ENCODE assay signal across 34 mouse cellular contexts in the genomic region with DNA sequence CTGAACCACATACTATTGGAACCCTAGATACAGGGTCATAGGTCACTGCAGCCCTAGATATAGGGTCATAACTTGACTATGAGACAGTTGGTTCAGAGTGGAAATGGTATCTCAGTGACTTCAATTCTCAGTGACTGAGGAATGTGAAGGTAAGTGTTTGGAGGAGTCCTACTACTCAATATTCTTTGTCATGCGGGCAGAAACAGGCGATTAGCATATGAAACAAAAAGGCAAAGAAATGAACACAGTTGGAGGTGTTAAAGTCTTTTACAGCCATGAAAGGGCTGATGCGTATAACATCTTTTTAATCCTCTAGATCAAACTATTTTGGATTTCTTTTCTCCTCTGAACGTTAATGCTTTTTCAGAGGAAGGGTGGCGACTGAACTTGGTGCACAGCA. TPM values are rescaled to one million over a fixed set of nuclear protein-coding genes. Genes with fewer than 3 reads are reported as not detected.
DNase-seq lines count a peak whose midpoint lies in the region; ATAC-seq and TF ChIP-seq lines count a peak whose summit lies in the region.
"Had no signal": no experiment of that assay in that cellular context is flagged by ENCODE, and none has a peak within 500 bp of the region (broad histone marks: within the 10 kb centered on the region; RNA-seq: fewer than 3 reads in every experiment).

No protein-coding gene starts in this region.

- 66% methylated on average over 5 of the region's 5 CpGs for WGBS in intestine, embryonic 16.5 days
- 71% methylated on average over 5 of the region's 5 CpGs for WGBS in intestine, embryonic 15.5 days
- 71% methylated on average over 5 of the region's 5 CpGs for WGBS in stomach, embryonic 15.5 days
- WGBS in stomach, postnatal 0 days: 62% methylated on average over 5 of the region's 5 CpGs
- 97% methylated on average over 5 of the region's 5 CpGs for WGBS in macrophage (ENCODE audit: missing documents)
- WGBS in midbrain, embryonic 15.5 days: 38% methylated on average over 5 of the region's 5 CpGs

- no peak overlapping the region for H3K4me3 ChIP-seq in intestine, embryonic 16.5 days (ENCODE audit: low read length)
- no peak overlapping the region for H3K4me3 ChIP-seq in intestine, embryonic 15.5 days (replicated peaks)
- no peak overlapping the region for H3K4me3 ChIP-seq in stomach, embryonic 15.5 days (replicated peaks)
- H3K4me3 ChIP-seq in stomach, postnatal 0 days (ENCODE audit: low read depth, low read length): no peak overlapping the region
- no peak overlapping the region for H3K4me3 ChIP-seq in macrophage (ENCODE audit: inconsistent target)
- no peak overlapping the region for H3K4me3 ChIP-seq in midbrain, embryonic 15.5 days
- H3K4me3 ChIP-seq: embryonic facial prominence, embryonic 10.5 days; embryonic facial prominence, embryonic 13.5 days; erythroblast, embryonic 14.5 days; forebrain, embryonic 12.5 days; forebrain, embryonic 15.5 days; heart, embryonic 12.5 days; heart, embryonic 15.5 days; hindbrain, embryonic 10.5 days; hindbrain, embryonic 13.5 days had no signal

- H3K36me3 ChIP-seq in intestine, embryonic 16.5 days (ENCODE audit: control insufficient read depth, insufficient read depth, low read length): no peaks in the 10 kb centered on the region
- H3K36me3 ChIP-seq in intestine, embryonic 15.5 days: no peaks in the 10 kb centered on the region
- no peaks in the 10 kb centered on the region for H3K36me3 ChIP-seq in stomach, embryonic 15.5 days
- H3K36me3 ChIP-seq in stomach, postnatal 0 days (ENCODE audit: control insufficient read depth, insufficient read depth, low read length): no peaks in the 10 kb centered on the region
- H3K36me3 ChIP-seq in macrophage (ENCODE audit: inconsistent target): no peaks in the 10 kb centered on the region
- no peaks in the 10 kb centered on the region for H3K36me3 ChIP-seq in midbrain, embryonic 15.5 days (replicated peaks)
- H3K36me3 ChIP-seq: embryonic facial prominence, embryonic 10.5 days; embryonic facial prominence, embryonic 13.5 days; forebrain, embryonic 12.5 days; forebrain, embryonic 15.5 days; G1E; heart, embryonic 12.5 days; heart, embryonic 15.5 days; hindbrain, embryonic 10.5 days; hindbrain, embryonic 13.5 days had no signal

- H3K4me2 ChIP-seq in intestine, embryonic 16.5 days (ENCODE audit: low read depth, low read length): no peak overlapping the region
- no peak overlapping the region for H3K4me2 ChIP-seq in intestine, embryonic 15.5 days (replicated peaks)
- no peak overlapping the region for H3K4me2 ChIP-seq in stomach, embryonic 15.5 days
- H3K4me2 ChIP-seq in stomach, postnatal 0 days (replicated peaks; ENCODE audit: low read depth): no peak overlapping the region
- no peak overlapping the region for H3K4me2 ChIP-seq in midbrain, embryonic 15.5 days
- H3K4me2 ChIP-seq: embryonic facial prominence, embryonic 13.5 days; forebrain, embryonic 12.5 days; forebrain, embryonic 15.5 days; heart, embryonic 12.5 days; heart, embryonic 15.5 days; hindbrain, embryonic 13.5 days had no signal

- no peaks in the 10 kb centered on the region for H3K4me1 ChIP-seq in intestine, embryonic 16.5 days (ENCODE audit: control insufficient read depth, insufficient read depth, low read length)
- H3K4me1 ChIP-seq in intestine, embryonic 15.5 days (replicated peaks): no peaks in the 10 kb centered on the region
- no peaks in the 10 kb centered on the region; the same call in 1 of the 2 replicates for H3K4me1 ChIP-seq in stomach, embryonic 15.5 days
- no peaks in the 10 kb centered on the region for H3K4me1 ChIP-seq in stomach, postnatal 0 days (replicated peaks; ENCODE audit: control insufficient read depth, insufficient read depth)
- no peaks in the 10 kb centered on the region for H3K4me1 ChIP-seq in midbrain, embryonic 15.5 days
- H3K4me1 ChIP-seq: embryonic facial prominence, embryonic 10.5 days; embryonic facial prominence, embryonic 13.5 days; forebrain, embryonic 12.5 days; forebrain, embryonic 15.5 days; heart, embryonic 12.5 days; heart, embryonic 15.5 days; hindbrain, embryonic 10.5 days; hindbrain, embryonic 13.5 days had no signal

- no peak for TF ChIP-seq EP300 in stomach, postnatal 0 days (optimal IDR thresholded peaks at IDR 0.05)

- no peaks in the 10 kb centered on the region for H3K79me2 ChIP-seq in macrophage (ENCODE audit: inconsistent target)

- H3K9me3 ChIP-seq in intestine, embryonic 16.5 days (ENCODE audit: control insufficient read depth, low read length): no peaks in the 10 kb centered on the region
- no peaks in the 10 kb centered on the region for H3K9me3 ChIP-seq in intestine, embryonic 15.5 days
- no peaks in the 10 kb centered on the region for H3K9me3 ChIP-seq in stomach, embryonic 15.5 days
- no peaks in the 10 kb centered on the region for H3K9me3 ChIP-seq in stomach, postnatal 0 days (ENCODE audit: control insufficient read depth, low read length)
- no peaks in the 10 kb centered on the region for H3K9me3 ChIP-seq in midbrain, embryonic 15.5 days
- H3K9me3 ChIP-seq: embryonic facial prominence, embryonic 10.5 days; embryonic facial prominence, embryonic 13.5 days; forebrain, embryonic 12.5 days; forebrain, embryonic 15.5 days; G1E; heart, embryonic 12.5 days; heart, embryonic 15.5 days; hindbrain, embryonic 10.5 days; hindbrain, embryonic 13.5 days had no signal

- no peak for DNase-seq in stomach, postnatal 0 days (ENCODE audit: low spot score)
- DNase-seq: adrenal gland, postnatal 14 days; cerebellum, adult 11-12 months; cerebellum, adult 8-10 months; cerebellum, postnatal 10 days; cerebellum, postnatal 36 days; embryo, embryonic 11 days; gastrocnemius, postnatal 25 days; heart, adult 18-20 months; heart, postnatal 10 days; heart, postnatal 36 days had no signal

- no peaks in the 10 kb centered on the region for H3K27me3 ChIP-seq in intestine, embryonic 16.5 days (replicated peaks; ENCODE audit: control insufficient read depth, insufficient read depth, low read length)
- no peaks in the 10 kb centered on the region for H3K27me3 ChIP-seq in intestine, embryonic 15.5 days (replicated peaks)
- no peaks in the 10 kb centered on the region for H3K27me3 ChIP-seq in stomach, embryonic 15.5 days (replicated peaks)
- no peaks in the 10 kb centered on the region for H3K27me3 ChIP-seq in stomach, postnatal 0 days (ENCODE audit: control insufficient read depth, insufficient read depth, low read length)
- no peaks in the 10 kb centered on the region for H3K27me3 ChIP-seq in midbrain, embryonic 15.5 days (replicated peaks)
- H3K27me3 ChIP-seq: embryonic facial prominence, embryonic 13.5 days; forebrain, embryonic 12.5 days; forebrain, embryonic 15.5 days; heart, embryonic 12.5 days; heart, embryonic 15.5 days; hindbrain, embryonic 13.5 days had no signal

- H3K27ac ChIP-seq in intestine, embryonic 16.5 days (ENCODE audit: low read length): peak overlapping the region; percentile 67
- H3K27ac ChIP-seq in intestine, embryonic 15.5 days: no peak overlapping the region
- H3K27ac ChIP-seq in stomach, embryonic 15.5 days: 0 out of 2 replicates have a peak overlapping the region, but pooled peaks have one; percentile 48
- H3K27ac ChIP-seq in stomach, postnatal 0 days (replicated peaks): no peak overlapping the region
- H3K27ac ChIP-seq in macrophage: peak overlapping the region; percentile 68
- no peak overlapping the region for H3K27ac ChIP-seq in midbrain, embryonic 15.5 days
- H3K27ac ChIP-seq: embryonic facial prominence, embryonic 10.5 days; embryonic facial prominence, embryonic 13.5 days; forebrain, embryonic 12.5 days; forebrain, embryonic 15.5 days; heart, embryonic 15.5 days; hindbrain, embryonic 10.5 days; hindbrain, embryonic 13.5 days had no signal

- ATAC-seq in intestine, embryonic 16.5 days: no peak
- ATAC-seq in intestine, embryonic 15.5 days: no peak
- ATAC-seq in stomach, embryonic 15.5 days (ENCODE audit: insufficient read depth, low FRiP score, low read depth): no peak
- no peak for ATAC-seq in stomach, postnatal 0 days (ENCODE audit: low FRiP score, low TSS enrichment)
- ATAC-seq in midbrain, embryonic 15.5 days (replicated peaks): no peak
- ATAC-seq: forebrain, embryonic 15.5 days; hindbrain, embryonic 16.5 days; Patski had no signal

- H3K9ac ChIP-seq in intestine, embryonic 16.5 days (ENCODE audit: low read depth, low read length): no peak overlapping the region
- H3K9ac ChIP-seq in intestine, embryonic 15.5 days: no peak overlapping the region
- no peak overlapping the region for H3K9ac ChIP-seq in stomach, embryonic 15.5 days
- H3K9ac ChIP-seq in stomach, postnatal 0 days (ENCODE audit: low read length): no peak overlapping the region
- H3K9ac ChIP-seq in midbrain, embryonic 15.5 days: no peak overlapping the region
- H3K9ac ChIP-seq: embryonic facial prominence, embryonic 13.5 days; forebrain, embryonic 12.5 days; forebrain, embryonic 15.5 days; heart, embryonic 12.5 days; heart, embryonic 15.5 days; hindbrain, embryonic 13.5 days had no signal

- no peak for TF ChIP-seq CTCF in stomach, postnatal 0 days (IDR thresholded peaks at IDR 0.05; ENCODE audit: low read depth)

RNA-seq across cellular contexts. Expression of a gene that starts 6.2 kb away (rescaled TPM):
- polyA plus RNA-seq in intestine, embryonic 16.5 days (2015; fragmentation: Nextera tagmentation; extraction: Ambion mirVana): not detected in 2 replicates
- polyA plus RNA-seq in intestine, embryonic 15.5 days (2015; fragmentation: Nextera tagmentation; extraction: Ambion mirVana): not detected in 2 replicates
- polyA plus RNA-seq in stomach, embryonic 15.5 days (2015; fragmentation: Nextera tagmentation; extraction: Ambion mirVana): not detected in 2 replicates
- not detected in 2 replicates for polyA plus RNA-seq in stomach, postnatal 0 days (2015; fragmentation: Nextera tagmentation; extraction: Ambion mirVana)
- total RNA-seq in macrophage (2018; cell fraction: chromatin; rRNA removed): not detected
- not detected for total RNA-seq in macrophage (2018; cell fraction: cytosol; rRNA removed)
- not detected for total RNA-seq in macrophage (2018; cell fraction: nucleus; rRNA removed)
- not detected in 3 replicates for polyA plus RNA-seq in macrophage (2018)
- polyA plus RNA-seq in midbrain, embryonic 15.5 days (2015; fragmentation: Nextera tagmentation; extraction: Ambion mirVana): not detected in 2 replicates
- total RNA-seq: adrenal gland, adult 18-20 months; adrenal gland, postnatal 14 days; adrenal gland, postnatal 4 days; G1E; gastrocnemius, adult 8-10 months; gastrocnemius, postnatal 25 days; heart, adult 18-20 months; heart, postnatal 10 days; heart, postnatal 36 days had no signal
- polyA plus RNA-seq: brain, embryonic 14.5 days; cortical plate, adult 2 months; embryonic facial prominence, embryonic 10.5 days; embryonic facial prominence, embryonic 13.5 days; erythroblast, embryonic 14.5 days; forebrain, embryonic 12.5 days; forebrain, embryonic 15.5 days; G1E; gonadal fat pad, adult 2 months; heart, embryonic 12.5 days; heart, embryonic 15.5 days; hindbrain, embryonic 10.5 days; hindbrain, embryonic 13.5 days; hindbrain, embryonic 16.5 days; Patski had no signal

RNA-seq across cellular contexts. Expression of a gene that starts 9.6 kb away (rescaled TPM):
- polyA plus RNA-seq in intestine, embryonic 16.5 days (2015; fragmentation: Nextera tagmentation; extraction: Ambion mirVana): not detected in 2 replicates
- not detected in 2 replicates for polyA plus RNA-seq in intestine, embryonic 15.5 days (2015; fragmentation: Nextera tagmentation; extraction: Ambion mirVana)
- not detected in 2 replicates for polyA plus RNA-seq in stomach, embryonic 15.5 days (2015; fragmentation: Nextera tagmentation; extraction: Ambion mirVana)
- not detected in 2 replicates for polyA plus RNA-seq in stomach, postnatal 0 days (2015; fragmentation: Nextera tagmentation; extraction: Ambion mirVana)
- total RNA-seq in macrophage (2018; cell fraction: chromatin; rRNA removed): not detected
- not detected for total RNA-seq in macrophage (2018; cell fraction: cytosol; rRNA removed)
- total RNA-seq in macrophage (2018; cell fraction: nucleus; rRNA removed): not detected
- not detected in 3 replicates for polyA plus RNA-seq in macrophage (2018)
- polyA plus RNA-seq in midbrain, embryonic 15.5 days (2015; fragmentation: Nextera tagmentation; extraction: Ambion mirVana): not detected in 2 replicates
- total RNA-seq: adrenal gland, adult 18-20 months; adrenal gland, postnatal 14 days; G1E; gastrocnemius, adult 8-10 months; gastrocnemius, postnatal 25 days; heart, adult 18-20 months; heart, postnatal 10 days; heart, postnatal 36 days had no signal
- polyA plus RNA-seq: brain, embryonic 14.5 days; cortical plate, adult 2 months; embryonic facial prominence, embryonic 10.5 days; embryonic facial prominence, embryonic 13.5 days; erythroblast, embryonic 14.5 days; forebrain, embryonic 12.5 days; forebrain, embryonic 15.5 days; G1E; gonadal fat pad, adult 2 months; heart, embryonic 12.5 days; heart, embryonic 15.5 days; hindbrain, embryonic 10.5 days; hindbrain, embryonic 13.5 days; hindbrain, embryonic 16.5 days; Patski had no signal

RNA-seq across cellular contexts. Expression of a gene that starts 15.8 kb away (rescaled TPM):
- 0.13 TPM in 1 of 2 replicates, not detected in the other for polyA plus RNA-seq in intestine, embryonic 16.5 days (2015; fragmentation: Nextera tagmentation; extraction: Ambion mirVana)
- polyA plus RNA-seq in intestine, embryonic 15.5 days (2015; fragmentation: Nextera tagmentation; extraction: Ambion mirVana): not detected in 2 replicates
- polyA plus RNA-seq in stomach, embryonic 15.5 days (2015; fragmentation: Nextera tagmentation; extraction: Ambion mirVana): not detected in 2 replicates
- not detected in 2 replicates for polyA plus RNA-seq in stomach, postnatal 0 days (2015; fragmentation: Nextera tagmentation; extraction: Ambion mirVana)
- total RNA-seq in macrophage (2018; cell fraction: chromatin; rRNA removed): not detected
- not detected for total RNA-seq in macrophage (2018; cell fraction: cytosol; rRNA removed)
- not detected for total RNA-seq in macrophage (2018; cell fraction: nucleus; rRNA removed)
- not detected in 3 replicates for polyA plus RNA-seq in macrophage (2018)
- not detected in 2 replicates for polyA plus RNA-seq in midbrain, embryonic 15.5 days (2015; fragmentation: Nextera tagmentation; extraction: Ambion mirVana)
- total RNA-seq: adrenal gland, adult 18-20 months; adrenal gland, postnatal 14 days; adrenal gland, postnatal 4 days; G1E; gastrocnemius, adult 8-10 months; gastrocnemius, postnatal 25 days; heart, adult 18-20 months; heart, postnatal 10 days; heart, postnatal 36 days had no signal
- polyA plus RNA-seq: brain, embryonic 14.5 days; cortical plate, adult 2 months; embryonic facial prominence, embryonic 10.5 days; embryonic facial prominence, embryonic 13.5 days; erythroblast, embryonic 14.5 days; forebrain, embryonic 12.5 days; forebrain, embryonic 15.5 days; G1E; gonadal fat pad, adult 2 months; heart, embryonic 12.5 days; heart, embryonic 15.5 days; hindbrain, embryonic 10.5 days; hindbrain, embryonic 13.5 days; hindbrain, embryonic 16.5 days; Patski had no signal

RNA-seq across cellular contexts. Expression of a gene that starts 23.4 kb away (rescaled TPM):
- not detected in 2 replicates for polyA plus RNA-seq in intestine, embryonic 16.5 days (2015; fragmentation: Nextera tagmentation; extraction: Ambion mirVana)
- not detected in 2 replicates for polyA plus RNA-seq in intestine, embryonic 15.5 days (2015; fragmentation: Nextera tagmentation; extraction: Ambion mirVana)
- 0.13 TPM in 1 of 2 replicates, not detected in the other for polyA plus RNA-seq in stomach, embryonic 15.5 days (2015; fragmentation: Nextera tagmentation; extraction: Ambion mirVana)
- not detected in 2 replicates for polyA plus RNA-seq in stomach, postnatal 0 days (2015; fragmentation: Nextera tagmentation; extraction: Ambion mirVana)
- total RNA-seq in macrophage (2018; cell fraction: chromatin; rRNA removed): not detected
- total RNA-seq in macrophage (2018; cell fraction: cytosol; rRNA removed): not detected
- not detected for total RNA-seq in macrophage (2018; cell fraction: nucleus; rRNA removed)
- polyA plus RNA-seq in macrophage (2018): not detected in 3 replicates
- polyA plus RNA-seq in midbrain, embryonic 15.5 days (2015; fragmentation: Nextera tagmentation; extraction: Ambion mirVana): not detected in 2 replicates
- total RNA-seq: adrenal gland, adult 18-20 months; adrenal gland, postnatal 14 days; adrenal gland, postnatal 4 days; gastrocnemius, adult 8-10 months; gastrocnemius, postnatal 25 days; heart, adult 18-20 months; heart, postnatal 10 days; heart, postnatal 36 days had no signal
- polyA plus RNA-seq: brain, embryonic 14.5 days; cortical plate, adult 2 months; embryonic facial prominence, embryonic 10.5 days; embryonic facial prominence, embryonic 13.5 days; erythroblast, embryonic 14.5 days; forebrain, embryonic 12.5 days; forebrain, embryonic 15.5 days; G1E; gonadal fat pad, adult 2 months; heart, embryonic 12.5 days; heart, embryonic 15.5 days; hindbrain, embryonic 10.5 days; hindbrain, embryonic 13.5 days; hindbrain, embryonic 16.5 days; Patski had no signal

RNA-seq across cellular contexts. Expression of a gene that starts 36.6 kb away (rescaled TPM):
- polyA plus RNA-seq in intestine, embryonic 16.5 days (2015; fragmentation: Nextera tagmentation; extraction: Ambion mirVana): not detected in 2 replicates
- not detected in 2 replicates for polyA plus RNA-seq in intestine, embryonic 15.5 days (2015; fragmentation: Nextera tagmentation; extraction: Ambion mirVana)
- polyA plus RNA-seq in stomach, embryonic 15.5 days (2015; fragmentation: Nextera tagmentation; extraction: Ambion mirVana): not detected in 2 replicates
- not detected in 2 replicates for polyA plus RNA-seq in stomach, postnatal 0 days (2015; fragmentation: Nextera tagmentation; extraction: Ambion mirVana)
- not detected for total RNA-seq in macrophage (2018; cell fraction: chromatin; rRNA removed)
- not detected for total RNA-seq in macrophage (2018; cell fraction: cytosol; rRNA removed)
- not detected for total RNA-seq in macrophage (2018; cell fraction: nucleus; rRNA removed)
- not detected in 3 replicates for polyA plus RNA-seq in macrophage (2018)
- not detected in 2 replicates for polyA plus RNA-seq in midbrain, embryonic 15.5 days (2015; fragmentation: Nextera tagmentation; extraction: Ambion mirVana)
- total RNA-seq: adrenal gland, adult 18-20 months; adrenal gland, postnatal 14 days; adrenal gland, postnatal 4 days; G1E; gastrocnemius, adult 8-10 months; gastrocnemius, postnatal 25 days; heart, adult 18-20 months; heart, postnatal 10 days; heart, postnatal 36 days had no signal
- polyA plus RNA-seq: brain, embryonic 14.5 days; cortical plate, adult 2 months; embryonic facial prominence, embryonic 10.5 days; embryonic facial prominence, embryonic 13.5 days; erythroblast, embryonic 14.5 days; forebrain, embryonic 12.5 days; forebrain, embryonic 15.5 days; G1E; gonadal fat pad, adult 2 months; heart, embryonic 12.5 days; heart, embryonic 15.5 days; hindbrain, embryonic 10.5 days; hindbrain, embryonic 13.5 days; hindbrain, embryonic 16.5 days; Patski had no signal

Comparison
In these comparisons a context has a peak if more than half of its experiments do, and no peak if none do; other contexts are left out.
1. H3K27ac ChIP-seq: peak in intestine, embryonic 16.5 days (single experiment), stomach, embryonic 15.5 days (single experiment) and macrophage (single experiment); none in intestine, embryonic 15.5 days (single experiment), stomach, postnatal 0 days (single experiment) and midbrain, embryonic 15.5 days (single experiment).